Mouse (Mus musculus): ENCODE data around the gene Galnt17.

Gene Galnt17

GRCm38 (mm10) chr5:131308397-131308796 lies at the start of gene Galnt17:
Galnt17 (minus strand) TSS chr5:131308497.
- no peak for DNase-seq (ENCODE audit: low spot score in 2 of 2)

- DNase-seq (ENCODE audit: low spot score in 2 of 2): no peak
These were observed 26.2 kb upstream of the Galnt17 start for GRCm38 (mm10) chr5:131334536-131334935.

GRCm38 (mm10) chr5:131321286-131321685 lies 13.0 kb upstream of the Galnt17 start:
- DNase-seq (ENCODE audit: low spot score in 2 of 2): no peak

GRCm38 (mm10) chr5:131319605-131320004 lies 11.3 kb upstream of the Galnt17 start:
- DNase-seq (ENCODE audit: low spot score in 2 of 2): no peak

- DNase-seq (ENCODE audit: low spot score in 2 of 2): no peak
These were observed 10.8 kb upstream of the Galnt17 start for GRCm38 (mm10) chr5:131319141-131319540.

GRCm38 (mm10) chr5:131315016-131315415 lies 6.7 kb upstream of the Galnt17 start:
- peak in 1 of 2 experiments; percentile 20 for DNase-seq (ENCODE audit: low spot score in 2 of 2)

GRCm38 (mm10) chr5:131307656-131308151 lies 593 bp downstream of the Galnt17 start:
- DNase-seq (ENCODE audit: low spot score in 2 of 2): peak; percentile 82 to 84

- DNase-seq (ENCODE audit: low spot score in 2 of 2): peak in 1 of 2 experiments; percentile 36
These were observed 1.2 kb downstream of the Galnt17 start for GRCm38 (mm10) chr5:131306908-131307655.

- peak; percentile 14 to 18 for DNase-seq (ENCODE audit: low spot score in 2 of 2)
These were observed 1.9 kb downstream of the Galnt17 start for GRCm38 (mm10) chr5:131306321-131306907.

- DNase-seq (ENCODE audit: low spot score in 2 of 2): no peak
These were observed 3.1 kb downstream of the Galnt17 start for GRCm38 (mm10) chr5:131305223-131305622.

- DNase-seq (ENCODE audit: low spot score in 2 of 2): peak in 1 of 2 experiments; percentile 33
These were observed 6.8 kb downstream of the Galnt17 start for GRCm38 (mm10) chr5:131301526-131301925.

- peak; percentile 54 to 59 for DNase-seq (ENCODE audit: low spot score in 2 of 2)
These were observed 14.4 kb downstream of the Galnt17 start for GRCm38 (mm10) chr5:131293726-131294449.

- no peak for DNase-seq (ENCODE audit: low spot score in 2 of 2)
These were observed 21.2 kb downstream of the Galnt17 start for GRCm38 (mm10) chr5:131287091-131287490.

GRCm38 (mm10) chr5:131286680-131287079 lies 21.6 kb downstream of the Galnt17 start:
- no peak for DNase-seq (ENCODE audit: low spot score in 2 of 2)

- DNase-seq (ENCODE audit: low spot score in 2 of 2): no peak
These were observed 27.9 kb downstream of the Galnt17 start for GRCm38 (mm10) chr5:131280349-131280748.

- DNase-seq (ENCODE audit: low spot score in 2 of 2): no peak
These were observed 29.0 kb downstream of the Galnt17 start for GRCm38 (mm10) chr5:131279286-131279685.

GRCm38 (mm10) chr5:131277227-131277626 lies 31.1 kb downstream of the Galnt17 start:
- peak; percentile 47 to 59 for DNase-seq (ENCODE audit: low spot score in 2 of 2)

GRCm38 (mm10) chr5:131266291-131266690 lies 42.0 kb downstream of the Galnt17 start:
- DNase-seq (ENCODE audit: low spot score in 2 of 2): no peak

- DNase-seq (ENCODE audit: low spot score in 2 of 2): no peak
These were observed 44.2 kb downstream of the Galnt17 start for GRCm38 (mm10) chr5:131264145-131264544.

GRCm38 (mm10) chr5:131250701-131251636 lies 57.3 kb downstream of the Galnt17 start:
- DNase-seq (ENCODE audit: low spot score in 2 of 2): no peak

- DNase-seq (ENCODE audit: low spot score in 2 of 2): no peak
These were observed 59.9 kb downstream of the Galnt17 start for GRCm38 (mm10) chr5:131248416-131248815.

All from frontal cortex, postnatal 36 days (tissue).